Mouse (Mus musculus): ENCODE data around the gene Tjp2. TPM values are rescaled to one million over a fixed set of nuclear protein-coding genes. Genes with fewer than 3 reads are reported as not detected.

The Tjp2 gene
- polyA plus RNA-seq, 1 experiment from 2014 or later: 31.0 TPM

DNA sequence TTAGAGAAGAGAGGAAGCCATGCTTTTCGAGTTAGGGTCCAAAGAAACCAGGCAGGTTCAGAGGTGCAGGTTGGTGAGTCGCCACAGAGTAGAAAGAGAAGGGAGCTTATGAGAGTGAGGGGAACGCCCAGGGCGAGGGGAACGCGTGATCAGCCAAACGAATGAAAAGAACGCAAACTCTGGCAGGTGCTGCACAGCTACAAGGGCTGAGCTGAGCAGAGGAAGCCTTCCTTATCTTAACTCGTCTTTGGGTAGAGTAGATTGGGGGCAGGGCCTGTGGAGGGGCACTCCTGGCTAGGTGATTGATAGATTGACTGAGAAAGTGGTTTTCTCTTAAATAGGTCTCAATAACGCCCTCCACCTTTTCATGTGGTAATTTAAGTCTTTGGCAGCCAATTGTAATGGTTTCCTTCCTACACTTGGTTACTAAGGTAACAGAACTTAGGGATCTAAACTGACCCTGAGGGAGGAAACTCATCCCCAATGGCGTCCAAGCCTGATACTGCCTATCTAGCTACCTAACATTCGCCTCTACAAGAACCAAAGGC lies 160.4 kb downstream of the Tjp2 start:
- ATAC-seq (ENCODE audit: low FRiP score, low TSS enrichment): no peak
- no peak overlapping the region for H3K4me3 ChIP-seq (ENCODE audit: low read length)

DNA sequence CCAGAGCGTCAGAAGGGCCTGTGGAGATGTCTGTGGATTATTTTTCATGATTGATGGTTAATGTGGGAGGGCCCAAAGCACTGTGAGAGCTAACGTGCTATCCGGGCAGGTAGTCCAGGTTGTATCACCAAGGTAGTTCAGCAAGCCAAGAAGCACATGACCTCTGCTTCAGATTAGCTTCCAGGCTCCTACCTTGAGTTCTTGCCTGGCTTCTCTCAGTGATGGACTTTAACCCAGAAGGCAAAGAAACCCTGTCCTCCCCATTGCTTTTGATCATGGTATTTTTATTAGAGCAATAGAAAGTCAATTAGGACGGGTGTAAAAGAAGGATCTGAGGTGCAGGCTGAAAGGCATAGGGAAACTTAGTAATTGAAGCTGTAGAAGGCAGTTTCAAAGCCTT lies 161.2 kb downstream of the Tjp2 start:
- Histone ChIP-seq H3K9ac (replicated peaks; ENCODE audit: low read length) (no peak overlapping the region), H3K27ac (ENCODE audit: low read length) (no peak overlapping the region), H3K27me3 (ENCODE audit: insufficient read depth, low read length) (no peaks in the 10 kb centered on the region), H3K4me2 (replicated peaks; ENCODE audit: low read depth, low read length) (no peak overlapping the region), H3K4me1 (ENCODE audit: insufficient read depth, low read length) (no peaks in the 10 kb centered on the region), H3K36me3 (ENCODE audit: insufficient read depth, low read length) (no peaks in the 10 kb centered on the region), H3K4me3 (ENCODE audit: low read length) (no peak overlapping the region), H3K9me3 (ENCODE audit: low read length) (no peaks in the 10 kb centered on the region)
- no peak for ATAC-seq (ENCODE audit: low FRiP score, low TSS enrichment)
- WGBS: 38% methylated on average over 4 of the region's 4 CpGs

More for the DNA sequence above, 160.4 kb downstream of the Tjp2 start:
- H3K9ac ChIP-seq (replicated peaks; ENCODE audit: low read length): no peak overlapping the region
- no peak overlapping the region for H3K4me2 ChIP-seq (replicated peaks; ENCODE audit: low read depth, low read length)
- no peaks in the 10 kb centered on the region for H3K4me1 ChIP-seq (ENCODE audit: insufficient read depth, low read length)
- H3K36me3 ChIP-seq (ENCODE audit: insufficient read depth, low read length): no peaks in the 10 kb centered on the region
- no peak overlapping the region for H3K27ac ChIP-seq (ENCODE audit: low read length)
- H3K9me3 ChIP-seq (ENCODE audit: low read length): no peaks in the 10 kb centered on the region
- 30% methylated on average over 12 of the region's 12 CpGs for WGBS
- no peaks in the 10 kb centered on the region for H3K27me3 ChIP-seq (ENCODE audit: insufficient read depth, low read length)

DNA sequence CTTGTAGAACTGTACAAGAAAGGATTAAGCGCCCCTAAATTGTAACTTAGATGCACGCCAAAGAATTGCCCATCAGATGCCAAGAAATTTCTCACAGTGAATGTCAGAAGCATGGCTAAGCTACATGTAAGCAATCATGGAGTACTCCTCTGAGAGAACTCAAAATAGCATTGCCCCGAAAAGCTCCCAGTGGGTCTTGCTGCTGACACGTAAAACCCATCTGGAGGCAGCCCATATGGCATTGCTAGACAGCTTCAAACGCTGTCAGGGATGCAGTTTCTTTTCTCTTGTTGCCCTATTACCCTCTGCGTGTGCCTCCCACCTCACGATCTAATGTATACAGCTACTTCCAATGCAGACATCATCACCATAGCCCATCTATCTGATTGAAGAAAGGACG lies 166.0 kb downstream of the Tjp2 start:
- Histone ChIP-seq H3K4me3 (ENCODE audit: low read length) (no peak overlapping the region), H3K9me3 (ENCODE audit: low read length) (no peaks in the 10 kb centered on the region), H3K36me3 (ENCODE audit: insufficient read depth, low read length) (no peaks in the 10 kb centered on the region), H3K9ac (replicated peaks; ENCODE audit: low read length) (no peak overlapping the region), H3K4me2 (replicated peaks; ENCODE audit: low read depth, low read length) (no peak overlapping the region), H3K27me3 (ENCODE audit: insufficient read depth, low read length) (no peaks in the 10 kb centered on the region), H3K27ac (ENCODE audit: low read length) (no peak overlapping the region), H3K4me1 (ENCODE audit: insufficient read depth, low read length) (no peaks in the 10 kb centered on the region)
- 59% methylated on average over 8 of the region's 8 CpGs for whole genome bisulfite sequencing
- ATAC-seq (ENCODE audit: low FRiP score, low TSS enrichment): no peak

DNA sequence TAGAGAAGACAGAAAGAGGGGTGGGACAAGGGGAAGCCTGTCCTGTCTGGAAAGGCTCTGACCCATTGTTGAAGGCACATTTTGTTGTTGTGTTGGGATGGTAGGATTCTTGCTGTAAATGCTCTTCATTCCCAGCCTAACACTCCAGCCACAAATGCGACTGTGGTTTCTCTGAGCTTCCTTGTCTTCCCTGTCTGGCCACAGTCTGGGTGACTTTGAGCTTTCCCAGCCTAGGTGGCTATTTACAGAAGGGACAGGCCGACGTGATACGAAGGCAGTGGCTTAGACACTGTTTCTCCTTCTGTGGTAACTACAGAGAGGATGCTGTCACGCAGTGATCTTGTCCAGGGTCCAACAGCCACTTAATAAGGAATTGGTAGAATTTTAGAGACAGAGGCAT lies 166.8 kb downstream of the Tjp2 start:
- ATAC-seq (ENCODE audit: low FRiP score, low TSS enrichment): no peak

DNA sequence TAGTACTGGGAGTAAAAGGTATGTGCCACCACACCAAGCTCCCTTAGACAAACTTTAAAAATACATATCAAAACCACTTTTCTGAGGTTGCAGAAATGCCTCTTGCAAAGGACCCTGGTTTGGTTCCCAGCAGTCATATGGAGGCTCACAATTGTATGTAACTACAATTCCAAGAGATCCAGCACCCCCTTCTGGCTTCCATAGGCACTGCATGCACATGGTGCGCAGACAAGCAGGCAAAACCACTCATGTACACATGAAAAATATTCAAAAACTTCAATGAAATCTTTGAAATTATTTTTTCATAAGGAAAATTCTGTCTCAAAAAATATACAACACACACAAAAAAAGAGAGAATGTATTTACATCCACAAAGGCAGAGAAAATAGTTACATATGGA lies 167.9 kb downstream of the Tjp2 start:
- Histone ChIP-seq H3K27ac (ENCODE audit: low read length) (no peak overlapping the region), H3K9me3 (ENCODE audit: low read length) (no peaks in the 10 kb centered on the region), H3K4me1 (ENCODE audit: insufficient read depth, low read length) (no peaks in the 10 kb centered on the region), H3K4me2 (replicated peaks; ENCODE audit: low read depth, low read length) (no peak overlapping the region), H3K36me3 (ENCODE audit: insufficient read depth, low read length) (no peaks in the 10 kb centered on the region), H3K9ac (replicated peaks; ENCODE audit: low read length) (no peak overlapping the region), H3K4me3 (ENCODE audit: low read length) (no peak overlapping the region), H3K27me3 (ENCODE audit: insufficient read depth, low read length) (no peaks in the 10 kb centered on the region)
- WGBS: 97% methylated on average over 1 of the region's 1 CpGs
- ATAC-seq (ENCODE audit: low FRiP score, low TSS enrichment): no peak

More for the DNA sequence above, 166.8 kb downstream of the Tjp2 start:
- Histone ChIP-seq H3K27ac (ENCODE audit: low read length) (no peak overlapping the region), H3K4me3 (ENCODE audit: low read length) (no peak overlapping the region), H3K27me3 (ENCODE audit: insufficient read depth, low read length) (no peaks in the 10 kb centered on the region), H3K36me3 (ENCODE audit: insufficient read depth, low read length) (no peaks in the 10 kb centered on the region), H3K4me2 (replicated peaks; ENCODE audit: low read depth, low read length) (no peak overlapping the region), H3K9me3 (ENCODE audit: low read length) (no peaks in the 10 kb centered on the region), H3K4me1 (ENCODE audit: insufficient read depth, low read length) (no peaks in the 10 kb centered on the region), H3K9ac (replicated peaks; ENCODE audit: low read length) (no peak overlapping the region)
- 82% methylated on average over 5 of the region's 5 CpGs for WGBS

DNA sequence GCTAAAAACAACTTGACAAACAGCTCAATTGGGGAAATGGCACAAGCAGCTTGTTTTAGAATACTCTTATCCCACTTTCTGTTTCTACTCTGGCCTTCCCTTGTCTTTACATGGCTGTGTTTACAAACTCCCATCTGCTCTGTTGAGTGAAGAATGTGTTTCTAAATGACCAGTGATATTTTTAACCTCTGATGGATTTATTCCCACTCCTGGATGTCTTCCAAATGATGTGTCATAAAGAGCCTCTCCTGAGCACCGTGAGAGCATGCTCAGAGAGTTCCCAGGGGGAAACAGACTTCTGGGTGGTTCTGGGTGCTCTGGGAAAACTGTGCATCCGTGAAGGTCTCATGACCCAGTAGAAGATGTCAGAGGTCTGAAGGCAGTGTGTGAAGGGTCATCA lies 169.9 kb downstream of the Tjp2 start:
- no peak overlapping the region for H3K9ac ChIP-seq (replicated peaks; ENCODE audit: low read length)
- ATAC-seq (ENCODE audit: low FRiP score, low TSS enrichment): no peak
- 21% methylated on average over 2 of the region's 2 CpGs for WGBS
- no peak overlapping the region for H3K4me3 ChIP-seq (ENCODE audit: low read length)
- no peak overlapping the region for H3K27ac ChIP-seq (ENCODE audit: low read length)
- H3K27me3 ChIP-seq (ENCODE audit: insufficient read depth, low read length): no peaks in the 10 kb centered on the region
- no peaks in the 10 kb centered on the region for H3K4me1 ChIP-seq (ENCODE audit: insufficient read depth, low read length)
- no peak overlapping the region for H3K4me2 ChIP-seq (replicated peaks; ENCODE audit: low read depth, low read length)
- no peaks in the 10 kb centered on the region for H3K9me3 ChIP-seq (ENCODE audit: low read length)
- no peaks in the 10 kb centered on the region for H3K36me3 ChIP-seq (ENCODE audit: insufficient read depth, low read length)

DNA sequence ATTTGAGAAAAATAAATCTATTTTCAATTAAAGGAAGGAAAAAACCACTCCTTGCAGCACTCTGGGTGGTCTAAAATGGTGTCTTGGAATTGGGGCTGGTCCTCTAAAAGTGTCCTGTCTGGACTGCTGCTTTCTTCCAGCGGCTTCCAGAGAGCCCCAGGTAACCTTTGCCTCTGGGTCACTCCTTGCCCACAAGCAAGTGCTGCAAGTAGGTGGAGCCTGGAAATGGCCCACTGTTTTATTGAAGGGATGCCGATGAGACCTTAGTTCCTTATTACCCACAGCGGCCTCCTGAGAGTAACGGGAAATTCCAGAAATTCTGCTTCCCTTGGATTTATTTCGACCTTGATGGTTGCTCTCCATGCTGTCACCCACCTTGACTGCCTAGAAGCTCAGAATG lies 170.6 kb downstream of the Tjp2 start:
- H3K27ac ChIP-seq (ENCODE audit: low read length): no peak overlapping the region
- WGBS: 23% methylated on average over 5 of the region's 5 CpGs

DNA sequence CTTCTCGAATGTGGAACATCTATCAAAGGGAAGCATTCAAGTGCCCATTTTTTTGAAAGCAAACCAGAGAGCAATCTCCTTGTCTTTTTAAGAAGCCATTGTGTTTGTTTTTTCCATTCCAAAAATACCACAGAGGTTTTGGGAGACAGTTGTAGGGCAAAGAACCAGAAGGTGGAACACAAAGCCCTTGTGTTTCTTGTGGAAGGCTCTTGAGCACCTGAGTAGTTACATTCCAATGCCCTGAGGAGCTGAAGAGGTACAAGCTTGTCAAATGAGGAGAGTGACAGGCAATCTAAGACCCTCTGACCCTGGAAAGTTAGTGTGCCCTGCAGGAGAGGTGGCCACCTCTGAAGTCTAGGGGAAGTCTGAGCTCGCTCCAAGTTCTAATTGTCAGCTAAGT lies 174.3 kb downstream of the Tjp2 start:
- Histone ChIP-seq H3K9me3 (ENCODE audit: low read length) (no peaks in the 10 kb centered on the region), H3K4me1 (ENCODE audit: insufficient read depth, low read length) (no peaks in the 10 kb centered on the region), H3K27ac (ENCODE audit: low read length) (no peak overlapping the region), H3K27me3 (ENCODE audit: insufficient read depth, low read length) (no peaks in the 10 kb centered on the region), H3K4me3 (ENCODE audit: low read length) (no peak overlapping the region), H3K36me3 (ENCODE audit: insufficient read depth, low read length) (no peaks in the 10 kb centered on the region), H3K4me2 (replicated peaks; ENCODE audit: low read depth, low read length) (no peak overlapping the region), H3K9ac (replicated peaks; ENCODE audit: low read length) (no peak overlapping the region)
- ATAC-seq (ENCODE audit: low FRiP score, low TSS enrichment): no peak
- WGBS: 77% methylated on average over 2 of the region's 2 CpGs

More for the DNA sequence above, 170.6 kb downstream of the Tjp2 start:
- Histone ChIP-seq H3K4me1 (ENCODE audit: insufficient read depth, low read length) (no peaks in the 10 kb centered on the region), H3K4me3 (ENCODE audit: low read length) (no peak overlapping the region), H3K36me3 (ENCODE audit: insufficient read depth, low read length) (no peaks in the 10 kb centered on the region), H3K9me3 (ENCODE audit: low read length) (no peaks in the 10 kb centered on the region), H3K9ac (replicated peaks; ENCODE audit: low read length) (no peak overlapping the region), H3K27me3 (ENCODE audit: insufficient read depth, low read length) (no peaks in the 10 kb centered on the region), H3K4me2 (replicated peaks; ENCODE audit: low read depth, low read length) (no peak overlapping the region)
- ATAC-seq (ENCODE audit: low FRiP score, low TSS enrichment): no peak

DNA sequence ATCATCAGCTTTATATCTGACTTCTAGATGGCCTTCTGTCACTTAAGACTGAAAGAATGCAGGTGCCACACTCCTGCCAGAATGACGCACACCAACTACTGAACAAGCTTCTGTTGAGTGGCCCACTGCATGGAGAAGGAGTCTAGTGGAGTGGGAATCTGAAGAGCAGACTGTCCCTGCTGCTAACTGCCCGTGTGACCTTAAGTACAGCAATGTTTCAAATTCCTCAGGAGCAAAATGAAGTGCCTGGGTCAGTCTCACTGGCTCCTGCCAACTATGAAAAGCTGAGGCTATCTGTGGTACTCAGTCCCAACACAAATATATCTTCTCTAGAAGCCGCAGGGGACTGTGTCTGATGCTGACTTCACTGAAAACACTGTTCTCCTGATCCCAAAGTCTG lies 175.5 kb downstream of the Tjp2 start:
- Histone ChIP-seq H3K4me3 (ENCODE audit: low read length) (no peak overlapping the region), H3K36me3 (ENCODE audit: insufficient read depth, low read length) (no peaks in the 10 kb centered on the region), H3K4me2 (replicated peaks; ENCODE audit: low read depth, low read length) (no peak overlapping the region), H3K9me3 (ENCODE audit: low read length) (no peaks in the 10 kb centered on the region), H3K4me1 (ENCODE audit: insufficient read depth, low read length) (no peaks in the 10 kb centered on the region), H3K27ac (ENCODE audit: low read length) (no peak overlapping the region), H3K9ac (replicated peaks; ENCODE audit: low read length) (no peak overlapping the region), H3K27me3 (ENCODE audit: insufficient read depth, low read length) (no peaks in the 10 kb centered on the region)
- WGBS: 76% methylated on average over 3 of the region's 3 CpGs
- ATAC-seq (ENCODE audit: low FRiP score, low TSS enrichment): no peak

DNA sequence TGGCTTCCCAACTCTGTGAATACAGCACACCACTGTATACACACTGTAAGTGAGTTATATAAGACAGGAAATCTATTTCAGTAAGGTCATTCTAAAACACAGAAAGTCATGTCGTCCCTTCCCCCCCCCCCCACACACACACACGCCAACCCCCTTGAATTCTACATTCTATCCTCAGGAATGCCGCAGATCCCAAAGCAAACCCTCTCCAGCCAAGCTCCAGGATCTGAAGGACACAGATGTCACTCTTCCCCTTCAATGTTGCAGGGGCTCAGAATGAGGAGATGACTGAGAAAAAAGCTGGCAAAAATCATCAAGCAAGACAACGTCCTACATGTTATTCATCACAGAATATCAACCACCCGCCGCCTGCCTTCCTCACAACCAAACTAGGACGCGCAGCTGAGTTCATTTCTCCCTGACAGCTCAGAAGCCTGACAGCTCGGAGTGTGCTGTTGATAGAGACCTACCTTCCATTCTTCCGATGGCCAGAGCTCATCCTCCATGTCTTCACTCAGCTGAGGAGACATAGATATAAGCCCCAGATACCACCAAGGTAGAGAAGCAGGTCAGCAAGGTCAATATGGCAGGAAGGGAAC lies 178.3 kb downstream of the Tjp2 start:
- H3K27ac ChIP-seq (ENCODE audit: low read length): no peak overlapping the region

More for the DNA sequence above, 178.3 kb downstream of the Tjp2 start:
- H3K36me3 ChIP-seq (ENCODE audit: insufficient read depth, low read length): no peaks in the 10 kb centered on the region
- no peak overlapping the region for H3K9ac ChIP-seq (replicated peaks; ENCODE audit: low read length)
- H3K9me3 ChIP-seq (ENCODE audit: low read length): no peaks in the 10 kb centered on the region
- no peak for ATAC-seq (ENCODE audit: low FRiP score, low TSS enrichment)
- H3K4me1 ChIP-seq (ENCODE audit: insufficient read depth, low read length): no peaks in the 10 kb centered on the region
- 89% methylated on average over 10 of the region's 10 CpGs for WGBS
- no peak overlapping the region for H3K4me2 ChIP-seq (replicated peaks; ENCODE audit: low read depth, low read length)
- H3K27me3 ChIP-seq (ENCODE audit: insufficient read depth, low read length): no peaks in the 10 kb centered on the region
- H3K4me3 ChIP-seq (ENCODE audit: low read length): no peak overlapping the region
